Mouse (Mus musculus): Measurements from ENCODE around the gene Cemip. TPM values are rescaled to one million over a fixed set of nuclear protein-coding genes. Genes with fewer than 3 reads are reported as not detected.
A peak's percentile ranks its signal among the peaks of the same experiment; 100 is the strongest.

Gene Cemip
- polyA plus RNA-seq, 1 experiment, result 11.2 TPM

DNA sequence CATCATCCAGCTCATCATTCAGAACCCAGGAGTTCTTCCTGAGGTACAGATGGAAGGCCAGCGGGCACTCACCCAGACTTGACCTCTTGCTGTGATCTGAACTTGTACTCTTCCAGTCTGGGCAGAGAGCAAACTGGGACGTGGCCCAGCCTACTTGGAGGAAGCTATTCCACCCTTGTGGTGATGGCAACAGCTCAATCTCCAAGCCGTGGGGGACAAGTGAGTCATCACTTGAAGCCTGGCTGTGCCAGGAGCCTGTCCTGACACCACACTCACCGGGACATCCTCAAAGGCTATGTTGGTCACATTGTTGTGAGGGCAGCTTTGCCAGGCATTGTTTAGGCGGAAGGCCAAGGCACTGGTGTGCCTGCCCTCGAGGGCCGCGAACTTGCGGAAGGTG lies 133.8 kb downstream of the Cemip start:
- H3K27me3 ChIP-seq (ENCODE audit: control insufficient read depth, insufficient read depth, insufficient read length), result no peaks in the 10 kb centered on the region
- no peak for TF ChIP-seq USF1 (IDR thresholded peaks at IDR 0.05; ENCODE audit: low read depth)
- TF ChIP-seq SRF (IDR thresholded peaks at IDR 0.05; ENCODE audit: control insufficient read depth, insufficient read length, low read depth), result no peak
- no peak for TF ChIP-seq POLR2AphosphoS2 (IDR thresholded peaks at IDR 0.05; ENCODE audit: insufficient read length, low read depth)
- no peak for TF ChIP-seq TCF3 (IDR thresholded peaks at IDR 0.05; ENCODE audit: insufficient read length, low read depth)
- no peak for TF ChIP-seq TCF12 (IDR thresholded peaks at IDR 0.05; ENCODE audit: insufficient read depth, poor library complexity, severe bottlenecking)
- no peak for TF ChIP-seq MYOD1 (IDR thresholded peaks at IDR 0.05; ENCODE audit: control insufficient read depth in 1 of 3, insufficient read length in 2 of 3, low read depth in 2 of 3)
- no peak for TF ChIP-seq CEBPB (IDR thresholded peaks at IDR 0.05; ENCODE audit: insufficient read depth, poor library complexity, severe bottlenecking)
- TF ChIP-seq MYOG (IDR thresholded peaks at IDR 0.05; ENCODE audit: control insufficient read depth in 1 of 3, insufficient read depth in 1 of 3, insufficient read length in 2 of 3, low read depth in 2 of 3), result no peak
- no peak for TF ChIP-seq MAX (IDR thresholded peaks at IDR 0.05; ENCODE audit: low read depth)
- TF ChIP-seq POLR2A (IDR thresholded peaks at IDR 0.05; ENCODE audit: insufficient read length, low read depth), result no peak
- TF ChIP-seq E2F4 (IDR thresholded peaks at IDR 0.05; ENCODE audit: insufficient read depth), result no peak
- TF ChIP-seq REST (IDR thresholded peaks at IDR 0.05; ENCODE audit: insufficient read depth, insufficient read length), result no peak
- no peak overlapping the region for H3ac ChIP-seq (ENCODE audit: control insufficient read depth, insufficient read length)
- H3K36me3 ChIP-seq (ENCODE audit: control insufficient read depth, insufficient read depth), result peaks cover 14% of the 10 kb centered on the region
- H3K4me3 ChIP-seq, result no peak overlapping the region
- H3K79me2 ChIP-seq (ENCODE audit: control insufficient read depth, insufficient read depth), result no peaks in the 10 kb centered on the region
- no peak overlapping the region for H3K4me2 ChIP-seq (ENCODE audit: low read depth)

GRCm38 (mm10) chr7:83951327-83951726 lies 135.0 kb downstream of the Cemip start:
- Histone ChIP-seq H3K79me2 (ENCODE audit: control insufficient read depth, insufficient read depth) (no peaks in the 10 kb centered on the region), H3K4me3 (no peak overlapping the region), H3ac (ENCODE audit: control insufficient read depth, insufficient read length) (no peak overlapping the region), H3K36me3 (ENCODE audit: control insufficient read depth, insufficient read depth) (peaks cover 14% of the 10 kb centered on the region), H3K27me3 (ENCODE audit: control insufficient read depth, insufficient read depth, insufficient read length) (no peaks in the 10 kb centered on the region), H3K4me2 (ENCODE audit: low read depth) (no peak overlapping the region)
- TF ChIP-seq MYOD1 (IDR thresholded peaks at IDR 0.05; ENCODE audit: control insufficient read depth in 1 of 3, insufficient read length in 2 of 3, low read depth in 2 of 3) (peak in 2 of 3 experiments; percentile 49 to 86), MYOG (IDR thresholded peaks at IDR 0.05; ENCODE audit: control insufficient read depth in 1 of 3, insufficient read depth in 1 of 3, insufficient read length in 2 of 3, low read depth in 2 of 3) (peak in 2 of 3 experiments; percentile 62 to 76), E2F4 (IDR thresholded peaks at IDR 0.05; ENCODE audit: insufficient read depth) (no peak)

GRCm38 (mm10) chr7:83949662-83950061 lies 136.6 kb downstream of the Cemip start:
- Histone ChIP-seq H3K4me3 (no peak overlapping the region), H3K27me3 (ENCODE audit: control insufficient read depth, insufficient read depth, insufficient read length) (no peaks in the 10 kb centered on the region), H3K79me2 (ENCODE audit: control insufficient read depth, insufficient read depth) (no peaks in the 10 kb centered on the region), H3K4me2 (ENCODE audit: low read depth) (no peak overlapping the region), H3ac (ENCODE audit: control insufficient read depth, insufficient read length) (no peak overlapping the region), H3K36me3 (ENCODE audit: control insufficient read depth, insufficient read depth) (peaks cover 8% of the 10 kb centered on the region)
- no peak for TF ChIP-seq TCF12 (IDR thresholded peaks at IDR 0.05; ENCODE audit: insufficient read depth, poor library complexity, severe bottlenecking)

DNA sequence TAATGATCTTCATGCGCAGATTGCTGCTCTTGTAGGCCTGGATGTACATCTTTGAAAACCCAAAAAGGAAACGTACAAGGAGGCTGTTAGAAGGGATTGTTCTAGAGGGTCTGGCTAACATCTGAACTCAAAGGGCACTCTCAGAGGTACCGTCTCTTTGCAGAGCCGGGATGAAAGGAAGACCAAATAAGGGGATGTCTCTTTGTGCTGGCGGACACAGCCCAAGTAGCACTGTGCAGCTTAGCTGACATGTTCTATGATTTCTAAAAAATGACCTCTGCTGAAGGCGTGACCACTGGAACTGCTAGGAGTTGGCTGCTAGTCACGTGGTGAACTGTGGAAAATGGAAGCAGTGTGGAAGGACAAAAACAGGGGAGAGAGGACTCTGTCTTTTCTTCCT lies 137.6 kb downstream of the Cemip start:
- Histone ChIP-seq H3K27me3 (ENCODE audit: control insufficient read depth, insufficient read depth, insufficient read length) (no peaks in the 10 kb centered on the region), H3K4me2 (ENCODE audit: low read depth) (no peak overlapping the region), H3K36me3 (ENCODE audit: control insufficient read depth, insufficient read depth) (peaks cover 12% of the 10 kb centered on the region), H3ac (ENCODE audit: control insufficient read depth, insufficient read length) (no peak overlapping the region), H3K4me3 (no peak overlapping the region), H3K79me2 (ENCODE audit: control insufficient read depth, insufficient read depth) (no peaks in the 10 kb centered on the region)
- TF ChIP-seq USF1 (IDR thresholded peaks at IDR 0.05; ENCODE audit: low read depth) (peak; percentile 48), E2F4 (IDR thresholded peaks at IDR 0.05; ENCODE audit: insufficient read depth) (no peak), REST (IDR thresholded peaks at IDR 0.05; ENCODE audit: insufficient read depth, insufficient read length) (no peak), MYOG (IDR thresholded peaks at IDR 0.05; ENCODE audit: control insufficient read depth in 1 of 3, insufficient read depth in 1 of 3, insufficient read length in 2 of 3, low read depth in 2 of 3) (no peak), MYOD1 (IDR thresholded peaks at IDR 0.05; ENCODE audit: control insufficient read depth in 1 of 3, insufficient read length in 2 of 3, low read depth in 2 of 3) (no peak), CEBPB (IDR thresholded peaks at IDR 0.05; ENCODE audit: insufficient read depth, poor library complexity, severe bottlenecking) (no peak), SRF (IDR thresholded peaks at IDR 0.05; ENCODE audit: control insufficient read depth, insufficient read length, low read depth) (no peak)

GRCm38 (mm10) chr7:83941701-83942101 lies 144.6 kb downstream of the Cemip start:
- TF ChIP-seq USF1 (IDR thresholded peaks at IDR 0.05; ENCODE audit: low read depth), result no peak
- TF ChIP-seq POLR2A (IDR thresholded peaks at IDR 0.05; ENCODE audit: insufficient read length, low read depth), result no peak
- TF ChIP-seq TCF12 (IDR thresholded peaks at IDR 0.05; ENCODE audit: insufficient read depth, poor library complexity, severe bottlenecking), result no peak
- TF ChIP-seq SRF (IDR thresholded peaks at IDR 0.05; ENCODE audit: control insufficient read depth, insufficient read length, low read depth), result no peak
- H3K36me3 ChIP-seq (ENCODE audit: control insufficient read depth, insufficient read depth), result peaks cover 11% of the 10 kb centered on the region
- H3ac ChIP-seq (ENCODE audit: control insufficient read depth, insufficient read length), result no peak overlapping the region
- H3K4me2 ChIP-seq (ENCODE audit: low read depth), result no peak overlapping the region
- H3K4me3 ChIP-seq, result no peak overlapping the region
- no peaks in the 10 kb centered on the region for H3K27me3 ChIP-seq (ENCODE audit: control insufficient read depth, insufficient read depth, insufficient read length)
- no peaks in the 10 kb centered on the region for H3K79me2 ChIP-seq (ENCODE audit: control insufficient read depth, insufficient read depth)

GRCm38 (mm10) chr7:83940136-83940535 lies 146.2 kb downstream of the Cemip start:
- no peak overlapping the region for H3ac ChIP-seq (ENCODE audit: control insufficient read depth, insufficient read length)
- peak overlapping the region; percentile 27 for H3K4me2 ChIP-seq (ENCODE audit: low read depth)
- no peak overlapping the region for H3K4me3 ChIP-seq
- H3K36me3 ChIP-seq (ENCODE audit: control insufficient read depth, insufficient read depth), result peaks cover 11% of the 10 kb centered on the region
- H3K27me3 ChIP-seq (ENCODE audit: control insufficient read depth, insufficient read depth, insufficient read length), result no peaks in the 10 kb centered on the region
- TF ChIP-seq MYOG (IDR thresholded peaks at IDR 0.05; ENCODE audit: control insufficient read depth in 1 of 3, insufficient read depth in 1 of 3, insufficient read length in 2 of 3, low read depth in 2 of 3) (no peak), TCF12 (IDR thresholded peaks at IDR 0.05; ENCODE audit: insufficient read depth, poor library complexity, severe bottlenecking) (no peak), MYOD1 (IDR thresholded peaks at IDR 0.05; ENCODE audit: control insufficient read depth in 1 of 3, insufficient read length in 2 of 3, low read depth in 2 of 3) (no peak), CEBPB (IDR thresholded peaks at IDR 0.05; ENCODE audit: insufficient read depth, poor library complexity, severe bottlenecking) (no peak), E2F4 (IDR thresholded peaks at IDR 0.05; ENCODE audit: insufficient read depth) (no peak), MAX (IDR thresholded peaks at IDR 0.05; ENCODE audit: low read depth) (no peak), USF1 (IDR thresholded peaks at IDR 0.05; ENCODE audit: low read depth) (no peak), REST (IDR thresholded peaks at IDR 0.05; ENCODE audit: insufficient read depth, insufficient read length) (no peak), SRF (IDR thresholded peaks at IDR 0.05; ENCODE audit: control insufficient read depth, insufficient read length, low read depth) (no peak), TCF3 (IDR thresholded peaks at IDR 0.05; ENCODE audit: insufficient read length, low read depth) (no peak), POLR2A (IDR thresholded peaks at IDR 0.05; ENCODE audit: insufficient read length, low read depth) (no peak), POLR2AphosphoS2 (IDR thresholded peaks at IDR 0.05; ENCODE audit: insufficient read length, low read depth) (no peak)
- H3K79me2 ChIP-seq (ENCODE audit: control insufficient read depth, insufficient read depth), result no peaks in the 10 kb centered on the region
